15 mouse cellular contexts compared by ENCODE assay signal in genomic region chr9:66239173-66239572, GRCm38 (mm10).
DNase-seq lines count a peak whose midpoint lies in the region; ATAC-seq and TF ChIP-seq lines count a peak whose summit lies in the region.
"Had no signal": no experiment of that assay in that cellular context is flagged by ENCODE, and none has a peak within 500 bp of the region (broad histone marks: within the 10 kb centered on the region; RNA-seq: fewer than 3 reads in every experiment).

No protein-coding gene starts in this region.

- TF ChIP-seq EP300 in MEL (IDR thresholded peaks at IDR 0.05; ENCODE audit: low read depth in 1 of 2, low read length in 2 of 2) = peak; percentile 89 to 97

- no peak for TF ChIP-seq CTCF in MEL (IDR thresholded peaks at IDR 0.05 in 2 of 3, conservative IDR thresholded peaks at IDR 0.05 in 1 of 3; ENCODE audit: control insufficient read depth in 1 of 3, insufficient read depth in 1 of 3, low read depth in 2 of 3, low read length in 3 of 3, poor library complexity in 1 of 3, severe bottlenecking in 1 of 3)

- no peak for TF ChIP-seq RAD21 in MEL (IDR thresholded peaks at IDR 0.05; ENCODE audit: low read depth, low read length)

- peaks cover 0 to 28% of the 10 kb centered on the region in 2 experiments; a peak in 2 of 4 replicates for H3K36me3 ChIP-seq in MEL (ENCODE audit: control insufficient read depth in 1 of 2, insufficient read depth in 2 of 2, low read length in 2 of 2)
- H3K36me3 ChIP-seq: limb, embryonic 12.5 days had no signal

- TF ChIP-seq POLR2A in MEL (IDR thresholded peaks at IDR 0.05; ENCODE audit: control insufficient read depth in 1 of 2, insufficient read depth in 1 of 2, low read depth in 1 of 2, low read length in 2 of 2, poor library complexity in 1 of 2) = peak in 1 of 2 experiments; percentile 69; a peak in 1 of 4 replicates

- H3K9ac ChIP-seq in MEL (ENCODE audit: control insufficient read depth, low read depth, low read length, poor library complexity, severe bottlenecking) = peak overlapping the region; percentile 60
- H3K9ac ChIP-seq: heart, embryonic 13.5 days; limb, embryonic 12.5 days had no signal

- no peaks in the 10 kb centered on the region for H3K79me2 ChIP-seq in MEL (ENCODE audit: control insufficient read depth, insufficient read depth, low read length, poor library complexity)

- H3K27ac ChIP-seq in MEL (ENCODE audit: control insufficient read depth, low read depth, low read length) = peak overlapping the region; percentile 83
- H3K27ac ChIP-seq: left cerebral cortex, adult 2 months; limb, embryonic 12.5 days; macrophage had no signal

- peak overlapping the region; percentile 23 to 25 for H3K4me3 ChIP-seq in MEL (ENCODE audit: control insufficient read depth in 1 of 2, insufficient read depth in 1 of 2, low read depth in 2 of 2, low read length in 2 of 2)
- H3K4me3 ChIP-seq: heart, embryonic 13.5 days; left cerebral cortex, adult 2 months; limb, embryonic 12.5 days had no signal

- H3K27me3 ChIP-seq in MEL (ENCODE audit: control insufficient read depth in 1 of 2, insufficient read depth in 2 of 2, low read length in 2 of 2) = no peaks in the 10 kb centered on the region
- H3K27me3 ChIP-seq: CH12.LX; heart, embryonic 13.5 days; limb, embryonic 12.5 days had no signal

- H3K9me3 ChIP-seq in MEL (replicated peaks; ENCODE audit: insufficient read depth, low read length) = no peaks in the 10 kb centered on the region
- H3K9me3 ChIP-seq: limb, embryonic 12.5 days had no signal

- DNase-seq in 416B (ENCODE audit: low read depth) = peak; percentile 55
- DNase-seq in MEL (ENCODE audit: low read depth, low spot score) = peak; percentile 95
- peak; percentile 39 for DNase-seq in liver
- no peak for DNase-seq in kidney, postnatal 25 days
- DNase-seq in cerebellum, adult 9-11 months = no peak
- no peak for DNase-seq in left cerebral cortex, adult 8-10 months (ENCODE audit: low spot score in 2 of 2)
- DNase-seq: cerebellum, adult 8-10 months; thymus, adult 18-20 months had no signal

- ATAC-seq in megakaryocyte, adult 5-6 weeks (ENCODE audit: poor library complexity, severe bottlenecking) = peak; percentile 73
- ATAC-seq: forebrain, embryonic 14.5 days had no signal

- H3K4me1 ChIP-seq in MEL (ENCODE audit: control insufficient read depth in 1 of 2, insufficient read depth in 2 of 2, low read length in 2 of 2) = peaks cover 19 to 40% of the 10 kb centered on the region in 2 experiments

TF ChIP-seq in MEL, 35 proteins besides CTCF, POLR2A, EP300 and RAD21:
- no peak for TF ChIP-seq POLR2AphosphoS5 (IDR thresholded peaks at IDR 0.05; ENCODE audit: borderline replicate concordance, low read depth, low read length)
- TF ChIP-seq GABPA (IDR thresholded peaks at IDR 0.05; ENCODE audit: low read depth, low read length) = no peak
- peak; percentile 74 for TF ChIP-seq TCF12 (IDR thresholded peaks at IDR 0.05; ENCODE audit: low read depth, low read length)
- TF ChIP-seq ETS1 (IDR thresholded peaks at IDR 0.05; ENCODE audit: low read depth, low read length) = peak; percentile 80
- TF ChIP-seq USF2 (IDR thresholded peaks at IDR 0.05; ENCODE audit: borderline replicate concordance in 1 of 2, insufficient read depth in 1 of 2, low read depth in 1 of 2, low read length in 2 of 2) = no peak
- TF ChIP-seq MAZ (IDR thresholded peaks at IDR 0.05; ENCODE audit: low read depth, low read length) = peak; percentile 54; the same call in 1 of the 2 replicates
- peak; percentile 54 for TF ChIP-seq TAL1 (IDR thresholded peaks at IDR 0.05; ENCODE audit: low read length)
- no peak for TF ChIP-seq ZKSCAN1 (IDR thresholded peaks at IDR 0.05; ENCODE audit: low read depth, low read length)
- no peak for TF ChIP-seq ZNF384 (IDR thresholded peaks at IDR 0.05; ENCODE audit: low read depth, low read length)
- TF ChIP-seq ZC3H11A (IDR thresholded peaks at IDR 0.05; ENCODE audit: low read depth, low read length) = 0 out of 2 replicates have a peak, but pooled peaks have one; percentile 14
- peak; percentile 64; the same call in 1 of the 2 replicates for TF ChIP-seq POLR2AphosphoS2 (IDR thresholded peaks at IDR 0.05; ENCODE audit: low read length)
- TF ChIP-seq E2F4 (IDR thresholded peaks at IDR 0.05; ENCODE audit: borderline replicate concordance, low read depth, low read length) = 0 out of 2 replicates have a peak, but pooled peaks have one; percentile 29
- no peak; the same call in 1 of the 2 replicates for TF ChIP-seq JUND (IDR thresholded peaks at IDR 0.05; ENCODE audit: low read depth, low read length)
- TF ChIP-seq KAT2A (conservative IDR thresholded peaks at IDR 0.05; ENCODE audit: low read depth, low read length) = no peak
- no peak for TF ChIP-seq UBTF (IDR thresholded peaks at IDR 0.05; ENCODE audit: borderline replicate concordance, insufficient read depth, low read depth, low read length)
- peak; percentile 91 for TF ChIP-seq GATA1 (IDR thresholded peaks at IDR 0.05; ENCODE audit: low read depth, low read length)
- TF ChIP-seq CHD1 (IDR thresholded peaks at IDR 0.05; ENCODE audit: low read depth, low read length) = no peak
- peak; percentile 84 for TF ChIP-seq RCOR1 (IDR thresholded peaks at IDR 0.05; ENCODE audit: low read depth, low read length)
- no peak for TF ChIP-seq USF1 (IDR thresholded peaks at IDR 0.05; ENCODE audit: low read depth, low read length)
- TF ChIP-seq MYB (IDR thresholded peaks at IDR 0.05; ENCODE audit: low read depth, low read length) = peak; percentile 91
- peak; percentile 90 for TF ChIP-seq MYC (IDR thresholded peaks at IDR 0.05; ENCODE audit: low read depth, low read length)
- no peak for TF ChIP-seq CHD2 (IDR thresholded peaks at IDR 0.05; ENCODE audit: low read length)
- peak; percentile 41; the same call in 1 of the 2 replicates for TF ChIP-seq ELF1 (IDR thresholded peaks at IDR 0.05; ENCODE audit: low read depth, low read length)
- peak; percentile 86 for TF ChIP-seq SIN3A (IDR thresholded peaks at IDR 0.05; ENCODE audit: low read length)
- no peak; the same call in 1 of the 2 replicates for TF ChIP-seq SMC3 (IDR thresholded peaks at IDR 0.05; ENCODE audit: low read depth, low read length)
- TF ChIP-seq MEF2A (IDR thresholded peaks at IDR 0.05; ENCODE audit: extremely low read depth, insufficient replicate concordance, low read depth, low read length, poor library complexity, severe bottlenecking) = no peak
- peak; percentile 22; the same call in 1 of the 2 replicates for TF ChIP-seq MAFK (IDR thresholded peaks at IDR 0.05; ENCODE audit: borderline replicate concordance, low read depth, low read length)
- TF ChIP-seq NELFE (IDR thresholded peaks at IDR 0.05; ENCODE audit: low read depth, low read length) = peak; percentile 59
- peak; percentile 80 for TF ChIP-seq TBP (IDR thresholded peaks at IDR 0.05; ENCODE audit: low read depth, low read length)
- peak; percentile 56; the same call in 1 of the 2 replicates for TF ChIP-seq ZMIZ1 (IDR thresholded peaks at IDR 0.05; ENCODE audit: low read depth, low read length)
- TF ChIP-seq BHLHE40 (IDR thresholded peaks at IDR 0.05; ENCODE audit: borderline replicate concordance, low read depth, low read length) = no peak
- peak; percentile 78 for TF ChIP-seq MAX (IDR thresholded peaks at IDR 0.05; ENCODE audit: low read length)
- TF ChIP-seq HCFC1 (IDR thresholded peaks at IDR 0.05; ENCODE audit: low read depth, low read length) = 0 out of 2 replicates have a peak, but pooled peaks have one; percentile 36
- TF ChIP-seq NRF1 (IDR thresholded peaks at IDR 0.05; ENCODE audit: insufficient read depth, low read depth, low read length, poor library complexity, severe bottlenecking) = no peak
- peak; percentile 55; the same call in 1 of the 2 replicates for TF ChIP-seq MXI1 (IDR thresholded peaks at IDR 0.05; ENCODE audit: low read depth, low read length)

Comparison
In these comparisons a context has a peak if more than half of its experiments do, and no peak if none do; other contexts are left out.
1. DNase-seq: peak in 416B (single experiment), MEL (single experiment) and liver (single experiment); none in kidney, postnatal 25 days (0 of 2), cerebellum, adult 9-11 months (single experiment) and left cerebral cortex, adult 8-10 months (0 of 2).